Mouse (Mus musculus): ENCODE results near the gene Dnajc28.

DNA sequence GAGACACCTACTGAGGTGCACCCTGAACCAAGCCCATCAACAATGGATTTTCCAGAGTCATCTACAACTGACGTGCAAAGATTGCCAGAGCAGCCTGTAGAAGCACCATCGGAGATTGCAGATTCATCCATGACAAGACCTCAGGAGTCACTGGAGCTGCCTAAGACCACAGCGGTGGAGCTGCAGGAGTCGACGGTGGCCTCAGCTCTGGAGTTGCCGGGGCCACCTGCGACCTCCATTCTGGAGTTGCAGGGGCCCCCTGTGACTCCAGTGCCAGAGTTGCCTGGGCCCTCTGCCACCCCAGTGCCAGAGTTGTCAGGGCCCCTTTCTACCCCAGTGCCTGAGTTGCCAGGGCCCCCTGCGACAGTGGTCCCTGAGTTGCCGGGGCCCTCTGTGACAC is 36.5 kb upstream of the Dnajc28 start:
- TF ChIP-seq TAL1 (IDR thresholded peaks at IDR 0.05; ENCODE audit: low read length) (no peak), GATA1 (IDR thresholded peaks at IDR 0.05; ENCODE audit: low read length) (no peak)
